Mouse (Mus musculus) intestine, postnatal 0 days (tissue): ENCODE data around the gene Asrgl1. TPM values are rescaled to one million over a fixed set of nuclear protein-coding genes. Genes with fewer than 3 reads are reported as not detected.

ENCODE experiments used
- ATAC-seq: fragments of 200-750 bp; cut with Nextera tagmentation; 2 replicates; pipeline ENCODE4 v1.8.0; 2017; ENCODE audit warnings: mild to moderate bottlenecking, moderate TSS enrichment, moderate library complexity
- H3K27ac ChIP-seq: fragments of 300-500 bp; sonication (generic); 2 replicates; pipeline ENCODE4 v1.5.1; 2014; ENCODE audit warnings: mild to moderate bottlenecking, low read depth, low read length, moderate library complexity
- H3K27me3 ChIP-seq: fragments of 300-500 bp; sonication (generic); replicated peaks from 2 replicates; pipeline ENCODE4 v1.6.1; 2014; ENCODE audit warnings: low read length, mixed read lengths; ENCODE audit not compliant: control insufficient read depth, insufficient read depth
- H3K36me3 ChIP-seq: fragments of 300-500 bp; sonication (generic); 2 replicates; pipeline ENCODE4 v1.6.1; 2014; ENCODE audit warnings: mild to moderate bottlenecking, moderate library complexity; ENCODE audit not compliant: control insufficient read depth, insufficient read depth
- H3K4me1 ChIP-seq: fragments of 300-500 bp; sonication (generic); replicated peaks from 2 replicates; pipeline ENCODE4 v1.6.1; 2014; ENCODE audit warnings: antibody characterized with exemption, low read length, mixed read lengths; ENCODE audit not compliant: control insufficient read depth, insufficient read depth
- H3K4me2 ChIP-seq: fragments of 300-500 bp; sonication (generic); replicated peaks from 2 replicates; pipeline ENCODE4 v1.6.1; 2014; ENCODE audit warnings: low read depth, mild to moderate bottlenecking, moderate library complexity
- H3K4me3 ChIP-seq: fragments of 300-500 bp; sonication (generic); 2 replicates; pipeline ENCODE4 v1.5.1; 2014; ENCODE audit warnings: low read depth, low read length
- H3K9ac ChIP-seq: fragments of 300-500 bp; sonication (generic); 2 replicates; pipeline ENCODE4 v1.6.1; 2014; ENCODE audit warnings: mild to moderate bottlenecking, low read depth, low read length
- H3K9me3 ChIP-seq: fragments of 300-500 bp; sonication (generic); 2 replicates; pipeline ENCODE4 v1.6.1; 2016; ENCODE audit warnings: mixed run types; ENCODE audit not compliant: control insufficient read depth
- CTCF ChIP-seq: sonication (generic); IDR thresholded peaks from 2 replicates; pipeline ENCODE4 v1.5.1; 2016; ENCODE audit warnings: low read depth, mild to moderate bottlenecking, control low read depth, antibody characterized with exemption, moderate library complexity
- WGBS: fragments of 180-500 bp; shearing (Covaris S2); extraction: QIAGEN DNeasy Blood & Tissue Kit; methylation state at CpG from one replicate; pipeline ENCODE4 v1.1.7; 2014; 5-methylcytosine and 5-hydroxymethylcytosine counted together
- polyA plus RNA-seq: library from polyadenylated mRNA; unstranded; fragments of >200 nt; fragmentation: Nextera tagmentation; extraction: Ambion mirVana; gene quantifications from 2 replicates; pipeline ENCODE4 v1.2.1, GENCODE M21; 2015

Asrgl1 gene
- polyA plus RNA-seq, 1 experiment from 2014 or later = 3.2 TPM

DNA sequence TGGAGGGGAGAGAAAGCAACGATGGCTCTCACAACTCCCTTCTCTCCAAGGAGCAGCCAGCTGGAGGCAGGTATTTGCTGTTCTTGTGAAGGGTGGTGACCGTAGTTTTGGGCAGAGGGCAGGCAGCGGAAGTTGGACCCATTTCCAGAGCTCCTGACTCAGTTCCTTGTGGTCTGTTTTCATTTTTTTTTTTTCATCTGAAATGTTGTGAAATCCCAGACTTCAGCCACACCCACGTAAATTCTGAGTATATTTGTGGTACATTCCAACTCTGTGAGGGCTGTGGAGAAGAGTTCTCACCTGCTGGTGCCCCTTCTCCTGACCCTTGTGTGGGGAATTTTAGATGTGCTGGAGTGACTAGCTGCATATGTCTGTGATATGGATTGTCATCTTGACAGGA, 75.3 kb downstream of the Asrgl1 start:
- Histone ChIP-seq H3K9ac (no peak overlapping the region), H3K27ac (no peak overlapping the region), H3K4me2 (no peak overlapping the region), H3K4me1 (no peaks in the 10 kb centered on the region), H3K27me3 (no peaks in the 10 kb centered on the region), H3K4me3 (no peak overlapping the region), H3K36me3 (no peaks in the 10 kb centered on the region), H3K9me3 (no peaks in the 10 kb centered on the region)
- WGBS = 70% methylated on average over 4 of the region's 4 CpGs
- ATAC-seq = no peak
- TF ChIP-seq CTCF = no peak

Other genes starting within 250 kb of the Asrgl1 start
- gene 1810009A15Rik, start 246.8 kb downstream of the Asrgl1 start, polyA plus RNA-seq = 54.5 and 55.6 TPM in 2 replicates
- gene Gm49416, start 246.7 kb downstream of the Asrgl1 start, polyA plus RNA-seq = not detected in 2 replicates
- 14.5 and 16.1 TPM in 2 replicates for gene Ints5, start 242.6 kb downstream of the Asrgl1 start, polyA plus RNA-seq
- gene Ganab, start 237.6 kb downstream of the Asrgl1 start, polyA plus RNA-seq = 41.4 and 42.3 TPM in 2 replicates
- 36.6 and 37.5 TPM in 2 replicates for gene B3gat3, start 215.3 kb downstream of the Asrgl1 start, polyA plus RNA-seq
- 6.3 and 6.7 TPM in 2 replicates for gene Rom1, start 206.3 kb downstream of the Asrgl1 start, polyA plus RNA-seq
- 12.0 and 13.6 TPM in 2 replicates for gene Eml3, start 206.1 kb downstream of the Asrgl1 start, polyA plus RNA-seq
- gene Mta2, start 193.8 kb downstream of the Asrgl1 start, polyA plus RNA-seq = 53.1 and 54.1 TPM in 2 replicates
- gene Tut1, start 181.8 kb downstream of the Asrgl1 start, polyA plus RNA-seq = 10.7 and 11.1 TPM in 2 replicates
- gene Eef1g, start 168.6 kb downstream of the Asrgl1 start, polyA plus RNA-seq = 164 and 168 TPM in 2 replicates
- 26.2 and 30.1 TPM in 2 replicates for gene Ahnak, start 146.4 kb downstream of the Asrgl1 start, polyA plus RNA-seq
- not detected in 2 replicates for gene Scgb1a1, start 47.7 kb downstream of the Asrgl1 start, polyA plus RNA-seq